Mouse (Mus musculus) CD4-positive, CD25-positive, alpha-beta regulatory T cell, adult 4 months (primary cell): ENCODE measurements around the gene Ccdc170. TPM values are rescaled to one million over a fixed set of nuclear protein-coding genes. Genes with fewer than 3 reads are reported as not detected.

ENCODE experiments used
- ATAC-seq: one replicate; pipeline ENCODE4 v1.8.0; 2017
- polyA plus RNA-seq, 2 experiments: library from polyadenylated mRNA; unstranded; fragments of 100-300 nt; shearing (Covaris generic); gene quantifications; one replicate each; pipeline ENCODE4 v1.2.1; 2017

Ccdc170 gene
- polyA plus RNA-seq, 2 experiments from 2014 or later, result 0.27 to 0.95 TPM

GRCm38 (mm10) chr10:4523078-4523477 lies 40.8 kb downstream of the Ccdc170 start:
- ATAC-seq, result no peak

GRCm38 (mm10) chr10:4528043-4528442 lies 45.7 kb downstream of the Ccdc170 start:
- ATAC-seq, result no peak

- ATAC-seq, result no peak
Observed at GRCm38 (mm10) chr10:4530638-4531235, 48.4 kb downstream of the Ccdc170 start.

GRCm38 (mm10) chr10:4531933-4532332 lies 49.6 kb downstream of the Ccdc170 start:
- no peak for ATAC-seq

GRCm38 (mm10) chr10:4532731-4533130 lies 50.4 kb downstream of the Ccdc170 start:
- no peak for ATAC-seq

- no peak for ATAC-seq
Observed at GRCm38 (mm10) chr10:4533873-4534272, 51.6 kb downstream of the Ccdc170 start.

- ATAC-seq, result no peak
Observed at GRCm38 (mm10) chr10:4545550-4545949, 63.2 kb downstream of the Ccdc170 start.

- no peak for ATAC-seq
Observed at GRCm38 (mm10) chr10:4553442-4554119, 71.3 kb downstream of the Ccdc170 start.

GRCm38 (mm10) chr10:4556842-4557377 lies 74.6 kb downstream of the Ccdc170 start:
- ATAC-seq, result no peak

- no peak for ATAC-seq
Observed at GRCm38 (mm10) chr10:4559132-4559531, 76.8 kb downstream of the Ccdc170 start.

GRCm38 (mm10) chr10:4565148-4565547 lies 82.8 kb downstream of the Ccdc170 start:
- no peak for ATAC-seq

- no peak for ATAC-seq
Observed at GRCm38 (mm10) chr10:4570778-4571177, 88.5 kb downstream of the Ccdc170 start.

- ATAC-seq, result no peak
Observed at GRCm38 (mm10) chr10:4571304-4571703, 89.0 kb downstream of the Ccdc170 start.

- no peak for ATAC-seq
Observed at GRCm38 (mm10) chr10:4581905-4582304, 99.6 kb downstream of the Ccdc170 start.

- no peak for ATAC-seq
Observed at GRCm38 (mm10) chr10:4586691-4587090, 104.4 kb downstream of the Ccdc170 start.

- ATAC-seq, result no peak
Observed at GRCm38 (mm10) chr10:4589576-4589975, 107.3 kb downstream of the Ccdc170 start.

GRCm38 (mm10) chr10:4590956-4591355 lies 108.7 kb downstream of the Ccdc170 start:
- ATAC-seq, result no peak

- ATAC-seq, result peak; percentile 71
Observed at GRCm38 (mm10) chr10:4593828-4594227, 111.5 kb downstream of the Ccdc170 start.

GRCm38 (mm10) chr10:4597211-4597610 lies 114.9 kb downstream of the Ccdc170 start:
- no peak for ATAC-seq

- peak; percentile 83 for ATAC-seq
Observed at GRCm38 (mm10) chr10:4598244-4598842, 116.0 kb downstream of the Ccdc170 start.

- ATAC-seq, result no peak
Observed at GRCm38 (mm10) chr10:4598916-4599315, 116.6 kb downstream of the Ccdc170 start.

GRCm38 (mm10) chr10:4599591-4599990 lies 117.3 kb downstream of the Ccdc170 start:
- ATAC-seq, result no peak

- ATAC-seq, result no peak
Observed at GRCm38 (mm10) chr10:4600796-4601474, 118.6 kb downstream of the Ccdc170 start.
